Mouse (Mus musculus) T-helper 2 cell (primary cell): Measurements from ENCODE around the gene Chrna9.

Source experiments
- in situ Hi-C: fragments of 300-600 bp; cut with MboI, MseI; formaldehyde crosslinking; loops from one replicate; pipeline ENCODE4 v1.15.1; 2025; ENCODE audit warnings: high pct_unique_total_duplicates

The Chrna9 gene

DNA sequence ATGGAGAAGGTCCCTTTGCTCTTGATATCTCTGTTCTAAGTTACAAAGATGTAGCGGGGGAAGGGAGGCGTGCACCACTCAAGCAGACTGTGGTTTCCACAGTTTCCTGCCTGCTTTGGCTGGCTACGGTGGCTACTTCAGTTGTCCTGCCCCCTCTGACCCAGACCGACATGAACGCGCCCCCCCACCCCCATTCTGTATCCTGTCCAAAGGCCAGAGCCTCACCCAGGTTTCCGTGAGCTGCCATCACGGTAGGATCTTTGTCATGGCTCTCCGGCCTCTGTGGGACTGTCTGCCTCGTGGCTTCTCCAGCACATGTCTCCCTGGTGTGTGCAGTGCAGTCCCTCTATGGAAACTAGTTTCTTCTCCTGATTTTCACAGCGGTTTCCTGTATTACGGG is 15.4 kb upstream of the Chrna9 start:
- in situ Hi-C loops: no loop called here

DNA sequence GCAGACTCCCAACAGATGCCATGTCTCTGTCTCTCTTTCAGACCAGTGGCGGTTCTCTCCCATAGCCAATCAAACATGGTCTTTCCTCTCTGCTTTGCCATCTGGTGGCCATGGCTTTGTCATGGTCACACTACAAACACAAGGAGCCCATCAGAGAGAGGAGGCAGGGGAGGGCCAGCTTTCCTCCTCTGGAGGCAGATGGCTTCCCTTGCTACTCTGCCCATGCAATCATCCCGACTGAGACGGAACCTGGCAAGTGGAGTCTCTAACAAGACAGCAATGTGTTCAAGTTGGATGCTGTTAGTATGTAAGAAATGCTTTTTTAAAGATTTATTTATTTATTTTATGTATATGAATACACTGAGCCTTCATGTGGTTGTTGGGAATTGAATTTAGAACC is 14.8 kb upstream of the Chrna9 start:
- in situ Hi-C loops: loop anchor here (5.0 kb wide), 1 partner anchor 88 kb away; no protein-coding TSS in a partner anchor

DNA sequence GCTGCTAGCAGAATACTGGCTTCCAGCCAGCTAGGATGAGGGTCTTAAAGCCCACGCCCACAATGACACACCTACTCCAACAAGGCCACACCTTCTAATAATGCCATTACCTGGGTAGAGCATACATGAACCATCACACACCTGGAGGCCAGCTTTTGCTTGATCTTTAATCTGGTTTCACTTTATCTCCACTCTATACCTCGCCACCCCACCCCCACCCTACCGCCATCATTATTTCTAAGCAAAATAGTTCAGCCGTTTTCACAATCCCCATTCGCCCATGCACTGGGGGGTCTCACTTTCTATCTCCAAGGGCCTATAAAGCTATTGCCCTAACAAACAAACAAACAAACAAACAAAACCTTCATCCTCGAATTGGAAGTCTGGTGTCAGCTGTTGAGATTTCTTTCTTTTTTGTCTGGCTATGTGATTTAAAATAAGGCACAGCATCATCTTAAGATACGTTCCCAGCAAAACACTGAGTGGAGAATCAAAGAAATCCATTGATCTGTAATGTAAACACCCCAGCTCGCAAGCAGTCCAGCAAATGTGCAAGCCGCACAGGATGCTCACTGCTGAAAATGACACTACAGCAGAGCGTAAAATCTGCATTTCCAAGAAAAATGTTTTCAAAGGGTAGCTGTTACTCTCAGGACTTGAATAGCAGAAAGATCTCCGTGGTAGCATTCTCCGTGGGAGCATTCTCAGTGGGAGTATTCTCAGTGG is 13.9 kb upstream of the Chrna9 start:
- in situ Hi-C loops: loop anchor here (5.0 kb wide), 1 partner anchor 89 kb away; no protein-coding TSS in a partner anchor

DNA sequence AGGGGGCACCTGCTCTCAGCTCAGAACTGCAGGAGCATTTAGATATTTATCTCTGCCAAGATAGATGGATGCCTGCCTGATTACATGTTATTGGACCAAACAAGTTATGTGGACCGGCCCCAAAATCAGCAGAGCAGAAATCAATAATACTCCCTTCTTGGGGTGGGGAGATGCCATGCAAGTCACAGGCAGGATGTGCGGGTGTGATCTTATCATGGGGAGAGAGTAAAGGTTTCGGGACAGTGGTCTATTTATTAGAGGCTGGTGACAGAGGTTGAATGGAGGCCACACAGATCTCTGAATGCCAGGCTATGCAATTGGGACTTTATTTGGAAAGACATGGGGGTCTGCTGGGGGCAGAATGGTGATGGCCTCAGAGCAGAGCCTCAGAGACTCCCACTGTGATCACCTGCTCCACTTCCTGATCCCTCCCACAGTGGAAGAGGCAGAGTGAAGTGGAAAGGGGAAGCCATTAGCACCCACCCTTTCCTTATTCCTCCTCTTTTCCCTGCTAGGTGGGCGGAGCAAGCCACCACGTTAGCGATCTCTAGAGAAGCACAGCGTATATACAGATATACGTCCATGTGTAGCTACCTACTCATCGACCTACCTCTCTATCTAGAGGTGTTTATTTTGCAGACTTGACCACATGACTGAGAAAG is 13.1 kb upstream of the Chrna9 start:
- in situ Hi-C loops: loop anchor here (5.0 kb wide), 1 partner anchor 89 kb away; no protein-coding TSS in a partner anchor

DNA sequence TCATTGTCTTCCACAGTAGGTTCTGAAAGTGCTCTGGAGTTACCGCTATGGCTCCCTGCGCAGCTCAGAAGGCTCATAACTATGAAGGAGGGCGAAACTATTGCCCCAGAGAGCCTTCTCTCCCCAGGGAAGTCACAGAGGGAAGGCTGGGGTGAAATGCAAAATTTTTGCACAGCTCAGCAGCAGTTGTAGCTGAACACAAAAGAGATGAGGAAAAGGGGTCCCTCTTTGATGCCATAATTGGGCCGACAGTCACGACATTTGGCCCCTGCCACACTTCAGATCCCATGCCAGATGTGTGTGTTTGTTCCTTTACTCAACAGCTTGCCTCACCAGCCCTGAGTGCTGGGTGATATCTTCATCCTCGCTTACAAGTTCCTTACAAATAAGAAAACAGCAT is 8.1 kb upstream of the Chrna9 start:
- in situ Hi-C loops: no loop called here

DNA sequence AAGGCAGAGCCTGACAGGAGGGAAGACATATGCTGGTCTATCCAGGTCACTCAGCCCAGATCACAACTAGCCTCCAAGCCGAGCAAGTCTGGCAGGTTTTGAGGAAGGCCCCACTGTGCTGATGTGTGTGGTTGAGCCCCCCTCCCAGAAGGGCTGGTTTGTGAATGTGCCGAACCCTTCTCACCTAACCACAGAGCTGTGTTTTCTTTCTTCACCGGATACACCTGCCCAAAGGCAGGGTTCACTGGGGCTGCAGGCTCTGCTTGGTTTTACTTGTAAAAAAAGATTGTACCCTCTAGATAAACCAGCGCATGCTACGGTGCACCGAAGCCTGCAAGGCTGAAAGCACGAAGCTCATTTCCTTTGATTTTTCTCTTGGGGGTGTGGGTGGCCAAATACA is 5.6 kb upstream of the Chrna9 start:
- in situ Hi-C loops: no loop called here

DNA sequence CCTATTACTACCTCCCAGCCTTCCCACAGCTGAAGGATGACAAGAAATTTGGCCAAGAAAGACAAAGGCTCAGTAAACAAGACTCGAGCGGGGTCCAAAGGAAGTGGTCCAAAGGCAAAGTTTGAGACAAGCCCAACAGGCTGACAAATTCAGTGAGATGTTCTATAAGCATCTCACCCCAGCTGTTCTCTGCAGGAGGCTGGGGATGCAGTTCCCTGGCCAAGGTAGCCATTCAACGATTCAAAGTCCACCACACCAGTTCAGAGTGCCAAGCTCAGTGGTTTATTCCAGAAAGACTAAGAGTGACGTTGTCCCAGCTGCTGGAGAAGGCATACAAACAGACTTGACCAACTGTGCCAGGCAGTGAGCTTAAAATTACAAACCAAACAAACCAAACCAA is 4.5 kb upstream of the Chrna9 start:
- in situ Hi-C loops: no loop called here

DNA sequence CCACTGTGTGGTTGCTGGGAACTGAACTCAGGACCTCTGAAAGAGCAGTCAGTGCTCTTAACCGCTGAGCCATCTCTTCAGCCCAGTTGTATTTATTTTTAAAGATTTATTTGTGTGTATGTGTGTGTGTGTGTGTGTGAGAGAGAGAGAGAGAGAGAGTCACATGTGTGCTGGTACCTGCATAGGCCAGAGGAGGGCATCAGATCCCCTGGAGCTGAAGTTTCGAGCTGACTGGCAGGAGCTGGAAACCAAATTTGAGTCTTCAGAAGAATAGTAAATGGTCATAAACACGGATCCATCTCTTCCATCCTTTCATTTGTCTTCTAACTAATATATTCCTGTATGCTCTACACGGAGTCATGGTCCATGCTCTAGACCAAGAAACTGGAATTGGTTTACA is 1.5 kb upstream of the Chrna9 start:
- in situ Hi-C loops: no loop called here

DNA sequence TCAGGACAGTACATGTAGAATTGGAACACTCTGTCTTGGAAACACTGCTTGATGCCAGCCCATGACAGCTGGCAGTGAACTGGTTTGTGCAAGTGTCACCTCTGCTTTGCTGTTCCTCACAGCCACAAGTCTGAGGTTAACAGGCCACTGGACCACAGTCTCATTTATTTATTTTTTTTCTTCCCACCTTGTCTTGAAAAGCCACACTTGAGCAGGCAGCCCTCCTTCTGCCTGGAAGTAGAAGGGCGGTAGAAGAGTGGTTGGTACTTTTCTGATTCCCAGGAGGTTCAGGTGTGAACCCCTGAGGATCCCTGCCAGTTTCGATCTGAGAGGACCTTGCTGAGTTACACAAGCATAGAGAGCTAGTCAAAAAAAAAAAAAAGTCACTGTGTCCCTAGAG is 957 bp upstream of the Chrna9 start:
- in situ Hi-C loops: no loop called here

DNA sequence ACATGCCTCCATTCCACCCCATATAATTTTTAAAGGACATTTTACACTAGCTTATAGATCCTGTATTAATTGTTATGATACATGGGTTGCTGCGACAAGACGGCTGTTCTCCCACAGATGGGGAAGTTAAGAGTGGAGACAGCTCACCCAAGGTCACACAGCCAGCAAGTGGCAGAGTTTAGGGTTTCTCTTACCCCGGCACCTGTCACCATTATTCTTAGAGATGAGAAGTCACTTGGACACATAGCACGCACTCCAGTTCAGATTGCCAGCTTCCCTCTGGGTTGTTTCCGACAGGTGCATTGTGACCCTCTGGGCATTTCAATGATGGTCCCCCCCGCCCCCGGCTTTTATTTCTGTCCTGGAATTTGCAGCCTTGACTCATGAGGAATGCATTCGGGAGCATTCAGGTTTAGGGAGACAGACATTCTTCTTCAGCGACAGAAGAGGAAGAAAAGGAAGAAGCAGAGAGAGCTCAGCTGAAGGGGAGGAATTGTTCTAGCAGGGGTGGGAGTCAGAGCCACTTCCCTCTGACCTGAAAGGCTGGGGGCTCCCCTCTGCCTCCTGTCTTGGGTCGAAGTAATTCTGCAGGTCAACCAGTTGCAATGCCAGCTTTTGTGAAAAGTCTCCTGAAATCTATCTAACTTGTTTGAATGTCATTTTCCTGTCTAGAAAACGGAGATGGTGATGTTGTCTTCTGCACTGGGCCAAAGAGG is 2.4 kb downstream of the Chrna9 start:
- in situ Hi-C loops: no loop called here

DNA sequence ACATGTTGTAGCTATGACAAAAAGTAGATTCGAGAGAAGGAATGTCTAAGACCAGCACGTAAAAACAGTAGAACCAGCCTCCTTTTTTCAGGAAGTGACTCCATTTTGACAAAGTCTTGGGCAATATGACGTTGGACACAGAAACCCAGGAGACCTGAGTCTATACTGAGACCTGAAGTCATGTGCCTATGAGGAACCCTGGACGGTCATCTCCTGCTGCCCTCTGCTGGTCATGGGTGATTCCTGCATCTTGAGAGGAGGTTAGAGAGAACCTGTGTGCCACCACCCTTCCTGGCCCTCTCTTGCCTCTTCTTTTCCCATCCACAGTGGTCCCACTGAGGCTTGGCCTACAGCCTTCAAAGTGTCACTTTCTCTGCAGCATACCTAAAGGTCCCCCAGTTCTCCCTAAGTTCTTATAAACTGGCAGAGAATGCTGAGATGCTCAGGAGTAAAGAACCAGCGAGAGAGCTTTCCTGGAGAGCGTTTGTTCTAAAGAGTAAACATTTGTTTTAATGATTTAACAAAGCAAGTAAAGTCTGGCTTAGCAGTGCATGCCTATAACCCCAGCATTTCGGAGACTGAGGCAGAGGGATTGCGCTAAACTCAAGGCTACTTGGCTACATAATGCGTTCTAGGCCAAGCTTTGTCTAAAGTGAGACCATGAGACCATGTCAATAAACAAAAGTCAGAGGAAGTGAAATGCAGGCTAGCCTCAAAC is 3.4 kb downstream of the Chrna9 start:
- in situ Hi-C loops: no loop called here

DNA sequence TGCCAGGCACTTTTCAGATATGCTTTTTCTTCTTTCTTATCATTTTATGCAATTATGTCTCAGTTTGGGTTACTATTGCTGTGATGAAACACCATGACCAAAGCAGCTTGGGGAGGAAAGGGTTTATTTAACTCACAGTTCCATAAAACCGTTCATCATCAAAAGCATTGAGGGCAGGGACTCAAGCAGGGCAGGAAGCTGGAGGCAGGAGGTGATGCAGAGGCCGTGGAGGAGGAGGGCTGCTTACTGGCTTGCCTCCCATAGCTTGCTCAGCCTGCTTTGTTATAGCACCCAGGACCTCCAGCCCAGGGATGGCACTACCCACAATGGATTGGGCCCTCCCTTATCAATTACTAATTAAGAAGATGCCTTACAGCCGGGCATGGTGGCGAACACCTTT is 6.4 kb downstream of the Chrna9 start:
- in situ Hi-C loops: loop anchor here (10.0 kb wide), 1 partner anchor 186 kb away; no protein-coding TSS in a partner anchor

DNA sequence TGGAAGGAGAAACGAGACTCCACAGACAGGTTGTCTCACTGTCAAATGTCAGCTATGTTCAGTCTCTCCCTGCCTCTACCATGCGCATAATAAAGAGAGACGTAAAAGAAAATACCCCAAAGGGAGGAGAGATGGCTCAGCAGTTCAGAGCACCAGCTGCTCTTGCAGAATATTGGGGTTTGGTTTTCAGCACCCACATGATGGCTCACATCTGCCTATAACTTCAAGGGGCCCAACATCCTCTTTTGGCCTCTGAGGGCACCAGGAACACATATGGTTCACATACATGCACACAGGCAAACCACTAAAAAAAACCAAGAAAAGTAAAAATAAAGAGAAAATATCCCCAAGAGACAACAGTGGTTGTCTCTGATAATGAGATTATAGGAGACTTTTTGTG is 15.1 kb downstream of the Chrna9 start:
- in situ Hi-C loops: loop anchor here (10.0 to 25.0 kb wide), 2 partner anchors 195 to 1163 kb away; no protein-coding TSS in a partner anchor

DNA sequence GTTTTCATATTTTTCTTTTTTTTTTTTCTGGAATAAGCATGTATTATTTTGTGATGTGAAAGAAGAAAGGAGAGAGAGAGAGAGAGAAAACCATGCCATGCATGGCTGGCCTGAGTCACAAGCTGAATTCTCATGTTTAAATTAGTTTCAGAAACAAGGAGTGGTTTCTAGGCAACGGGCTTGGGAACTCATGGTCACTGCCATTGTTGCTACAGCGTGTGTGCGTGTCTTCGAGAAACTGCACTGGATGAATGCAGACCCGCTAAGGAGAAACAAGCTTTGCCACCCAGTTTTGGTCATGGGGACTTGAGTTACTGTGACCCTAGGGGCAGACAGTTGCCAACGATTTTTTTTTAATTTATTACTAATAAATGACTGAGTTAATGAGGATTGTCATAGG is 15.5 kb downstream of the Chrna9 start:
- in situ Hi-C loops: loop anchor here (25.0 kb wide), 1 partner anchor 1163 kb away; no protein-coding TSS in a partner anchor

DNA sequence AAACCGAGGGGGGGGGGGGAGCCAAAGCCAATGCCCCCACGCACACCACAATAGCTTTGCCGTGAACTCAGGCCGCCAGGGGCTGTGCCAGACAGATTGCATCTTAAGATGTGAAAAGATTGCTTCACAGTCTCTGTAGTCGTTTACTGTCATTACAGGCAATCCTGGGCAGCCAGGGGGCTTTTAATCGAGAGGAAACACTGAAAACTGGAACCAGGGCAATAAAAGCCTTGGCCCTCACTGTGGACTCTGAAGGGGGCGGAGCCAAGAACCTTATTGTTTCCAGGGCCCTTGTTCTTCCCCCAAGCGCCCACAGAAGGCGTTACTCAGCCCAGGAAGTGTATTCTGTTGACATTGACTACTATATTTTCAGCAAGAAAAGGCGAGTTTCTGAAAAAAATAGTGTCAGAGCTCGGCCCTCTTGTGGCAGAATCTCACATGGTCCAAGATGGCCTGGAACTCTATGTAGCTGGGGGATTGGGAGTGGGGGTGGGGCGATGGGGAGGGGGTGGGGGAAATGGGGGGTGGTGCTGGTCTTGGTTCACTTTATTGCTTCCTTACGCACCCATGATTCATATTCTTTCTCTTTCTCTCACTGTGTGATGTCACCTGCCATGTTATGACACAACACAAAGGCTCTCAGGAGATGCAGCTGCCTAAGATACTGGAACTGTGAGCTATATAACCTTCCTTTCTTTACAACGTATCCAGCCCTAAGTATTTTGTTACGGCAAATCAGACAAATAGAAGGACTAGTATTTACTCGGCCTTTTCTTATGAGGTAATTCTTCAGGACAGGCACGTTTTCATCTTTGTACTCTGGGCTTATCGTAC is 16.2 kb downstream of the Chrna9 start:
- in situ Hi-C loops: loop anchor here (25.0 kb wide), 1 partner anchor 1164 kb away; no protein-coding TSS in a partner anchor

DNA sequence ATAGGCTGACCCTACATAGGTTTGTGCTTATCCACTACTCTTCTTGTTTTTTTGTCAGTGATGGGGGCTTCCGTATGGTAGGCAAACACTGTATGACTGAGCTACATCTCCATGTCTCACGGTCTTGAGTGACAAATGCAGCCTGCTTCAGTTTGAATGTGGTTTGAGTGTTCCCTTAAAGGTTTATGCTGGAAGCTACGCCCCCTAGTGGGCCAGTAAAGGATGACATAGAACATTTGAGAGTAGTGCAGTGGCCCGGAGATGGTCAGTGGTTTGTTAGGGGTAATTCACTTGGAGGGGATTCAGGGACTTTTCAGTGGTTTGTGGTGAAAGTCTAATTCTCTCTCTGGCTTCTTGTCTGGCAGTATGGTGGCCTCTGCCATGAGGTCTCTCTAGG is 16.8 kb downstream of the Chrna9 start:
- in situ Hi-C loops: loop anchor here (25.0 kb wide), 1 partner anchor 1164 kb away; no protein-coding TSS in a partner anchor

DNA sequence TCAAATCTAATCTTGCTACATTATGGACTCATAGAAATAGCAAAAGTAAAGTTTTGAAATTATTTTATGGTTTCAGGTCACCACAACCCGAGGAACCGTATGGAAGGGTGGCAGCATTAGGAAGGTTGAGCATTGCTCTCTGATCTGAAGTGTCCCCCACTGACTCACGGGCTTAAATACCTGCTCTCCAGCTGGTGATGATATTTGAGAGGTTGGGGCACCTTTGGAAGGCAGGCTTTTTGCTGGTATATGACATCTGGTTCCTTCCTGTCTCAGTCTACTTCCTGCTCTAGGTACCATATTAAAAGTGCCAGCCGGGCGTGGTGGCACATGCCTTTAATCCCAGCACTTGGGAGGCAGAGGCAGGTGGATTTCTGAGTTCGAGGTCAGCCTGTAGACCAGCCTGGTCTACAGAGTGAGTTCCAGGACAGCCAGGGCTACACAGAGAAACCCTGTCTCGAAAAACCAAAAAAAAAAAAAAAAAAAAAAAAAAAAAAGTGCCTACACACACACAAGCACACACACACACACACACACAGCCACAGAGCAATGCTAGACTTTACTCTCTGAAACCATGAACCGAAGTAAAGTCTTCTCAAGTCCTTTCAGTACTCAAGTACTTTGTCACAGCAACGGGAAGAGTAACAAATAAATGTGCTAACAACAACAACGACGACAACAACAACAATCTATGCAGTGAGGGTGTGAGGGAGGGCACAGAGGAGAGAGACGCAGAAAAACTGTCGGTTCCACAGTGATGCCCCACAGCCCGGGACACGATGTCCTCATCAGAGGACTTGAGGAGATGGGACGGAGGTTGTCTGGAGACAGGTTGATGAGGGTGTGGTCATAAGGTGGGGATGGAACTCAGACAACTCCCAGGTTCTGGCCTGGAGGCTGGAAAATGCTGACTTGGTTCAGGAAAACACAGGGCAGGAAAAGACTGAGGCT is 19.7 kb downstream of the Chrna9 start:
- in situ Hi-C loops: loop anchor here (25.0 kb wide), 1 partner anchor 1167 kb away; no protein-coding TSS in a partner anchor

DNA sequence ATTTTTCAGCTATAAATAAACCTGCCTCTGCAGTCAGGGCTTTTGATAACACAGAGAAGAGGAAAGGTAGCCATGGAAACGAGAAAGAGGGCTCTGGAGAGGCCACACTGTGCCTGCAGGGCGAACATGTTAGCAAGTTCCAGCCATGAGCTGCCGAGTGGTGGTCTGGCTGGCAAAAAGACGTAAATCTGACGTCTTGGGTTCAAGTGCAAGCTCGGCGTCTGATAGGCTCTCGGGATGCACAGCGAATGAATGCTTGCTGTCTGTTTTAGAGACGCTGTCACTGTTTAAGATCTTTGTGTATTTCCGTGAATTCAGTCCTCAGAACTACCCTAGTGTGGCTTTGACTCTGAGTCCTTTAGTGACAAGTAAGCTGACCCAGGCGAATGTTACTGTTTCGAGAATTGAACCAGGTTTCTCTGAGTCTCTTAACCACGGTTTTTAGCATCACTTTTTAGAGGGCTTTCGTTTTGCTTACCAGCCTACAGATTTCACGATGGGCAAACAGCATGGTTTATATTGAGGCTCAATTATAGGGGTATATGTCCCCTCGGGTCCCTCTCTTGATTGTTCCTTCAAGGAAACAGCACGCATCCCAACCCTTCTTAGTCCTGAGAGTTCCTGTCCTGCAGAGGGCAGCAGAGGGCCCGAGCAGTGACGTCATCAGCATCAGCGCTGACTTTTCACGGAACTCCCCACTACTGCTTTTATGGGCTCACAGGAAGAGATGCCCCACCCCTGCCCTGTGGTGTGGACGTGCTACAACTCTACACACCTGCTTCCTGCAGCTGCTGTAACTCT is 20.8 kb downstream of the Chrna9 start:
- in situ Hi-C loops: loop anchor here (25.0 kb wide), 1 partner anchor 1168 kb away; no protein-coding TSS in a partner anchor
